Mouse (Mus musculus) retina, adult 2 months (tissue): ENCODE measurements around the gene Gm45902.

Experiments used
- DNase-seq: peaks from one replicate; pipeline ENCODE4 v3.0.0-alpha.2; 2012; ENCODE audit warnings: low read depth, low spot score

Gene Gm45902

DNA sequence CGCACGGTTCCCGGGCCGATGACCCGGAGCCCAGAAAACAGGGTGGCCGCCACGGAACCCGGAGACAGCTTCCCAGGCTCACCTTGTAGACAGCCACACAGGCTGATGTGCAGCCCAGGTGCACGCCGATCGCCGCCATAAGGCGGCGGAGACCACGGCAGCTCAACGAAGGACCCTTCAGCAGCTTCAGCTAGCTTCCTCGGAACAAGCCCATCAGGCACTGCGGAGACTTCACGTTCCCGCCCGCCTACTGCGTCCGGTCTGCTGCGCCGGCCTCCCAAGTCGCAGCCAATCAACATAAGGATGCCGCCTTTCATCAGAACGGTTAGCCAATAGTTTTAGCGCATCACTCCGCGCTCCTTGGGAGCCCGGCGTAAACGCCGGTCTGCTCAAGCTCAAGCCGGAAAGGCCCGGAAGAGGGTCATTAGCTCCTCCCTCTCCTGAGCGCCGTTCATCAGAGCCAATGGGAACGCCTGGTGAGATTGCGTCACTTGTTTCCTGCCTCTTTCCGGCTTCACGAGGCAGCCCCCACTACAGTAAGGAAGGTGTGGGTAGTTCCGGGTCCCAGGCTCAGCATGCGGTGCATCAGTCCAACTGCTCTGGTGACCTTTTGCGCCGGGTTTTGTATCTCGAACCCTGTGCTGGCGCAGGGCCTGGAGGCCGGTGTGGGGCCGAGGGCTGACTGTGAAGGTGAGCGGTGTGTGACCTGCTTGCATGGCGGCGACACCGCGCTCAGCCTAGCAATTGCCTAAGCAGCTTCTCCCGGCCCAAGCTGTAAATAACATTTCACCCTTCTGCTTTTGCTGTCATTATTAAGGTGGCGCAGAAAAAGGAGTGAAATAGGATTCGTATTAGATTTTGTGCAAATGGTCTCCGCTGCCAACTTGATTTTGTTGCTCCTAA lies at the start of gene Gm45902, which contains the start of the genes Hspa14 and Cdnf:
Gm45902 (minus strand) TSS at position 239 of the 903 bp plus-strand sequence.
Hspa14 (minus strand) TSS at position 263 of the 903 bp plus-strand sequence.
Cdnf (plus strand) TSS at position 479 of the 903 bp plus-strand sequence.
- DNase-seq: peak; percentile 93

DNA sequence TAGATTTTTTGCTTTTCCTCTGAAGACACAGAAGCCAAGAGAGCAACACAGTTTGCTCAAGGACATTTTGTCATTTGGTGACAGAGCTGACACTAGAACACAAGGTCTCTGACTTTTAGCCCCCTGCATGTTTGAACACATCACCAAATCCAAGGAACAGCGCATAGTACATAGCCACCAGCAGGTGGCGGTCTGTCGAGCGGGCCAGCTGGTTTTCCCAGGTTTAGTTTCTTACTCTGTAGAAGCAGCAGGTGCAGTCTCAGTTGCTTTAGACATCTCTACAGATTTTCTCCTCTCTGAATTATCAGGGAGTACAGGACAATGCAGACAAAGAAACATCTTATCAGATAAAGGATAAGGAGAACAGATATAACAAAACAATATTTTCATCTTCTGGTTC lies 34.0 kb upstream of the Gm45902 start:
- DNase-seq: peak; percentile 37

DNA sequence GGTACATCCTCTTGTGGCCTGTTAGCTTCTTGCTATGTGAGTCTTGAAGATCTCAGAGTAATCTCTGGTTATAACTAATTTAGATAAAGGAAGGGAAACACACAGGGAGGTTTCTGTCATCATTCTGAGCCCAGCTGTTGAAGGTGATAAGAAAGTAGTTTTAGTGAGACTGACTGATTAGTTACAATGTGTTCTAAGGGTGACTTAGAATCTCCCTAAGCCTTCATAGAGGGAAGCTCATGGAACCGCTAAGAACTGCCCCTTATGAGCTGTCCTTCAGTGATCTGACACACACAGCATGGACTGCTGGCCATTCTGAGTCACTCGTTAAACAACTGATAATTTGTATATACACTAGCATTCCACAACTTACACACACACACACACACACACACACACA lies 33.5 kb upstream of the Gm45902 start:
- no peak for DNase-seq

DNA sequence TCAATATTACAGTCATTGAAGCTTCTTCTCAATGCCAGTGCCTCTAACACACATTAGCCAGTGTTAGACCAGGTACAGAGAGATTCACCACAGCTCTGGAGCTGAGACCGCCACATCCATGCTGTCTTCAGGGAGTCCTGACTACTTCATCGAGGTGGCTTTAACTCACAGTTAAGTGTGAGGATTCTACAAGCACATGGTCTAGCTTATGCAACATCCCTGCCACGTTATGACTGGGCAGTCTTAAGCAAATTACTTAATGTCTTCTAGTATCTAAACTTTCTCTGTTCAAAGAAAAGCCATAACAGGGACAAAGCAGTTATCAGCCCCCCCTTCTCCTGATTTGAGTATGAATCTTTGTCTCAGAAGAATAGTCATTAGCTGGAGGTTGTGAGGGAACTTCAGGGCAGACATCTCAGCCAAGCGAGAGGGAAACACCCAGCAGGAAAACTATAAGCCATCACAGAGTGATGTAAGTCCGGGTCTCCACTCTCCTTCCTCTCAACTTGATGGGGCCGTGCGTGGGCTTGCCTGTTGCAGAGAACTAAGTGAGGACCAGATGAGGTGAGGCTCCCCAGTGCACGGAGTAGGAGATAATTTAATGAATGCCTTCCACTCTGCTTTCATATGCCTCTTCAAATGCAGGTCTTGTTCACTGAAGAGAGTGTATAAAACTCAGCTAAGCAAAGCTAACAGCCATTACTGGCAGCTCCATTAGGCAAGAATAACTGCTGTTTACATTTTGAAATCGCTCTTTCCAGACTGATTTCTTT lies 28.9 kb upstream of the Gm45902 start:
- no peak for DNase-seq

DNA sequence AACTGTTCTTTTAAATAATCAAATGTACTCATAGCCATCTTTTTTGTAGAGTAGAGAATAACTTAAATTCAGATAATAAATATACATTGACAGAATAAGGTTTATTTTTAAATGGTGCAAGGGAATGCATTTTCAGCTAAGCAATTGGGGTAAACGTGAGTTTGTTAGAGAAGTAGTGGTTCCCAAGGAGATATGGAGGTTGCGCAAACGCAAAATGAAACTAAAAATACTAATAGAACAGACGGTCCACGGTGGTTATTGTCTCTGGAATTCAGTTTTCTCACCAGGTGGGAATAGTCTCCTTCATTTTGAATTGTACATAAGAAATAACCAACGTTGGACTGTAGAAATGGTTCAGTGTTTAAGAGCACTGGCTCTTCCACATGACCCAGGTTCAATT lies 13.7 kb upstream of the Gm45902 start:
- no peak for DNase-seq

DNA sequence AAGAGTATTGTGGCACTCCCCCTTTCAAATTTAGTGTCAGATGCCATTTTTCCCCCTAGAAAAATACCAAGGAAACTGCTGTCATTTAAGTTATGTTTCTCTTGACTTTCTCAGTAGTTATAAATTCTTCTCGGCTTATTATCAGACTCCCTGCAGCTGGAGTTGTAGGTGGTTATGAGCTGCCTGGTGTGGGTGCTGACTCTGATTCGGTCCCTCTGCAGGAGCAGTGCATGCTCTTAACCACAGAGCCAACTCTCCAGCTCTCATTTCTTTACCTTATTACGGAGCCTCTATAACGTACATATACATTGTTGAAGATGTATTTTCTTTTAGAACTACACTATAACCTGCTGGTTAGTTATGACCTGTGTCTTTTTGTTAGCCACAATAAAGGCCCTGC lies 10.0 kb upstream of the Gm45902 start:
- no peak for DNase-seq

DNA sequence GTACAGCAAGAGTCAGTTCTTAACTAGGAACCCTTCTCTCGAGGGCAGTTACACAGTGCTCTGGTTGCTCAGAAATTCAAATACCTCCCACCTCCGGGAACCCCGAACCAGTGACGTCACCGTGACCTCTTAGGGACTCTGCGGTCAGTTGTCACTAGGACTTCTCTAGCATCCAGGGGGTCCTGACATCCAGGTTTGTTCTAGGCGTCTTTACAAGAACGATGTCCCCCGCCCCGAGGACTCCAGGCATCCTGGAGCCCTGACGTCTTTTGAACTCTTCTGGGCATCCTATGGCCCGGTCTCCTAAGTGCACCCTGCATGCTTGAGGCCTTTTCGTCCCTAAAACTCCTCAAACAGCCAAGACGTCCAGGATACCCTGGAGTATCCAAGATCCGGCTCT lies 514 bp downstream of the Gm45902 start:
- DNase-seq: no peak

DNA sequence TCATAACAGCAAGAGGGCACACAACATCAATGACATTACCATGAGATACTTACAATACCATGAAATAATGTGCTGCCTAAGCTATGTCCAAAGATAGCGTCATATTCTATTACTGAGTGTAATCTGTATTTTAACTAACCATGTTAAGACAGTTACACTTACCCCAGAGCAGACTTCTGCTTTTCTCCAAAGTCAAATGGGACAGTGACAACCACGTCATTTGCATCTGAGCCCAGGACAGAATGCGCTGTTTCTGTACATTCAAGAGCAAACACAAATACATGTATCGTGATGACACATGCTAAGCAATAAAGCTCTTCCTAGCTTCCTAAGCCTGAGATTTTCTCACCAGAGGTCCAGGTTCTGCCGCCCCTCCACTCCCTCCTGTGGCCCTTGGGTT lies 11.7 kb downstream of the Gm45902 start:
- no peak for DNase-seq

DNA sequence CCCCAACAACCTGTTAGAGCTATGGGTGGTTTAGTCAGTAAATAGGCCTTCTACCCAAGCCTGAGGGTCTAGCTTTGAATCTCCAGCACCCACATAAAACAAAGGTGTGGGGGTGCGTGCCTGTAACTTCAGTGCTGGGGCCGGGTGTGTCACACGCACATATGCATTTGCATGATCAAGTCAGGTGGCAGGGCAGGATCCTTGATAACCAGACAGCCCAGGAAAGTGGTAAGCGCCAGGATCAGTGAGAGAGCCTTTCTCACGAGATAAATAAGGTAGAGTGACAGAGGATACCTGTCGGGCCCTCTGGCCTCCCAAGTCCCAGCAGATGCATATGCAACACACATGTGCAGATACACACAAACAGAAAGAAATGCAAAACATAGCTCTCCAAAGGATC lies 13.0 kb downstream of the Gm45902 start:
- DNase-seq: no peak

DNA sequence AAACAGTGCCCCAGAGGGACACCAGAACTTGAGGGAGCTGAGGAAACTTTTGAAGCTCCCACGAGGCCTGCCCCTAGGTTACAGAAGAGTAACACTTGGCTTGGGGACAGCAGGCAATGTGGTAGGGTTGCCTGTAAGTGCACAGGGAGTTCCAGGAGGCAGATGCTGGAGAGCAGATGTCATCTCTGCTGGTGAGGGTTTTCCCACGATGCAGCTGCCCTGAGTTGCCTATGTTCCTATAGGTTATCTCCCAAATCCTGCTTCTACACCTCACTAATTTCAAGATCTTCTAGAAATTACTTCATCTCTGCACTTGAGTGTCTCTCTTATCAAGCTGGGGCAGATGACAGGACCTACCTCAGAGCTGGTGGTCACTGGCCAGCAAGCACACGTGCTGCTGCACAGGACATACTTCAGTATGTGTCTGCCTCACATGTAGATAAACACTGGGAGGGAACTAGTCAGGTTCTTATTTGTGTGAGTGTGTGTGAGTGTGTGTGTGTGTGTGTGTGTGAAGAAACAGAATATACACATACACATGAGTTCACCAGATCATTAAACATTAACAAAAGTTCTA lies 18.7 kb downstream of the Gm45902 start:
- DNase-seq: no peak

DNA sequence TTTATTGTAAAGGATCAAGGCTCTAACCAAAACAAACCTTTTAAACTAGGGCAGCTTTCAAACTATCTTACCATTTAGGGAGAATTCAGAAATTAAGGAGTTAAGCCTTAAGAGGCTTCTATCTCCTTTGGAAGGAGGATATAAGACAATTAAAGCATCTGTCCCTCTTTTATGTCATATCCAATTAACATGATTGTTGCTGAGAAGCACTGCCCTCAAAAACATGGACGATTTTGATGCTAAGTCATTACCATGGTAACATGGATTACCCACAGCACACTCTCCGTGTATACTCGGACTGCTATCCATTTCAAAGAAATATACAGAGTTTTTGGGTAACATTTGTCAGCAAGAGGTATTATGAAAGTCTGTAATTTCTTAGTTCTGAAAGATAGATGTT lies 22.8 kb downstream of the Gm45902 start:
- DNase-seq: peak; percentile 84

DNA sequence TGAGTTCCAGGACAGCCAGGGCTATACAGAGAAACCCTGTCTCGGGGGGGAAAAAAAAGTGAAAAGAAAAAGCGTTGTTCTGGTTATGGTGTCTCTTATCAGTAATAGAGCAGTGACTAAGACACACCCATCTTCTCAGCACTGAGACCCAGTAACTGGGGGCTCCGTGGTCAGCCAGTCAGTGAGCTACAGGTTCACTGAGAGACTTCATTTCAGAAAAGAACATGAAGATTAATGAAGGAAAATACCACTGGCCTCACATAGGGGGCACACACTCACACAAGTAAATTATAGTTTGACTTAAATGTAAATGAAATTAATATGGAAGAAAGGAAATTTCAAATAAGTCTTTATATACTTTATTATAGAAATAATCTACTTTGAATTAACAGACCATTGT lies 32.4 kb downstream of the Gm45902 start:
- no peak for DNase-seq

DNA sequence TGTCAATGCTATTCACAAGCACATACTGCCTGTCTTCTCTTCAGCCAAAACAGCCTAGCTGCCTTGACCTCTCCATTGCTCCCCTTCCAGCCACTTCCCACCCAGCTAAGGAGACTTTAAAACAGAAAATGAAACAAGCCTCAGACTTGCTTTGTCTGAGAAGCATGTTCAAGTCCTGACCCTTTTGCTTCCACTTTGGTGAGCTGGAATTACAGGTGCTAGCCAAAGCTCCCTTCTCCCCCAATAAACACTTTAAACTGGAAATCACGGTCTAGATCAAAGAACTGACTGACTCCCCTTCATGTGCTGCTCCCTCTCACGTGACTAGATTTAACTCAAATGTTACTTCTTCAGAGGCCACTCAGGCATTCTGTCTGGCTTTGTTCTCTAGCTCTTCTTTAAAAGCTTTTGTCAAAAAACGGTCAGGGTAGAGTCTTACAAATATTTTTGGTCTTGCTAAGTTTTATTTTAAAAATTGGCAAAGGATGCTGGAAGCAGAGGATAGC lies 36.8 kb downstream of the Gm45902 start:
- DNase-seq: no peak

DNA sequence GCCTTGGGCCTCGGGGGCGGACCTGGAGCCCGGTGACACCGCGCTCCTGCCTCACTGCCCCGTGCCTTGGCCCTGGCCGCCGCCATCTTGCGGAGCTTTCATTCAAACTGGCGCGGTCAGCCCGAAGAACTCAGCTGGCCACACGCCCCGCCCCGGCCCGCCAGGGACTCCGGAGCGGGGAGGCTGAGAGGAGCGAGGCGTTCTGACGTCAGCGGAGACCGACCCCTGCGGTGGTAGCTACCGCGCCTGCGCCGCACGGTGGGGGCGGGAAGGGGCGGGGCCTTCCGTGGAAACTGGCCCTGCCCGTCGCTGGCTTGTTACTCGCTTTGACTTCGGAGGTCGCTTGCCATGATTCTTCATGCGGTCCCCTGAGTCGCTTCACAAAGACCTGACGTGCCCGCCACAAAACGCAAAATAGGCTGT lies 37.7 kb downstream of the Gm45902 start, which contains the start of gene Suv39h2:
Suv39h2 (minus strand) TSS at position 171 of the 423 bp plus-strand sequence.
- DNase-seq: peak; percentile 87

DNA sequence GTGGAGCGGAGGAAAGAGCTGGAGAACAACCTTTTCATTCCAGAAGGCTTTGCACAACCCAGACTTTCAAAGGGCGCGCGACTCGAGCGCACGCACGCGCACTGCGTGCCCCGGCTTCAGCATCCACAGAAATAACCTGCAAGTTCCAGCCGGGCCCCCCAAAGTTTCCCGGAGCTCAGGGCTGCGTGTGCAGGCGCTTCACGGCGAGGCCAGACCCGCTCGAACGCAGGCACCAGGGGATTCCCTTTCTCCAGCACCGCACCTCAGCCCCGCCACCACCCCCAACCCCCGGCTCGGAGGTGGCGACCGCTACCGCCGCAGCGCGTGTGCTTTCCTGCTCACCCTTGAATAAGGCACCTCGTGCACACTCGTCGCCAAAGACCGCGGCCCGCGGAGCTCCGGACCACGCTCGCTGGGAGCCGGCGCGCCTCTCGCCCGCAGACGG lies 38.2 kb downstream of the Gm45902 start:
- peak; percentile 53 for DNase-seq

DNA sequence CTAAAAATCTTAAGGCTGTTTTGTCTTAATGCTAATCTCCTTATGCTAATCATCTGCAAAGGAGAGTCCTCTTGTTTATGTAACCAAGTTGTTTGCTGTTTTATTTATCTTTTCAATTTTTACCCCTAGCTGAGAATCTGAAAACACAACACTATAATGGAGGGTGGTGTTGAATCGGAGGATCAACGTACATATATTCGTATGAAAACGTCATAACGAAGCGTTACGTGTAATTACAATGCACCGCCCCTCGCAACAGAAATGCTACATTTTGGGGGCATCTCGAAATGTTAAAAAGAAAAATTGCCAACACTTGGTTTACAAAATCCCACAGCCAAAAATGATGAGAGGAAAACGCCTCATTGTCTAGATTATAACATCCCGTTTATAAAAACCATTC lies 38.7 kb downstream of the Gm45902 start:
- no peak for DNase-seq

DNA sequence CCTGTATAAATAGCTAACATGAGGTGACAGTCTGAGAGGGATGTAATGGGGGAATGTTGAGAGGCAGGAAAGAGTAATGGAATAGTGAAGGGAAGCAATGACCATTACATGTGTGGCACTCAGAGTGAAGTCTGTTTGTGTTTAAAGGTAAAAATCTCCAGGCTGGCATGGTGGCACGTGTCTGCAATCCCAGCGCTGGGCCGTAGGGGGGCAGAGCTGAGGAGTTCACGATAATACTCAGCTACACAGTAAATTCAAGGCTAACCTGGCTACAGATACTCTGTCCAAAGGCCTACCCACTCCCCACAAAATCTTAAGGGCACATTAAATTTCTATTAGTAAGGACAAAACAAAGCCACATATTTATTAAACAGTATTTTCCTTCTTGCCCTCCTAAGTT lies 56.0 kb downstream of the Gm45902 start:
- no peak for DNase-seq
